Mouse (Mus musculus) heart, postnatal 0 days (tissue): Measurements from ENCODE around the gene 1700088E04Rik.

Source experiments
- CTCF ChIP-seq: IDR thresholded peaks from 2 replicates; pipeline ENCODE4 v1.5.1; 2016; ENCODE audit warnings: antibody characterized with exemption, control low read depth, low read depth
- EP300 ChIP-seq: IDR thresholded peaks from 2 replicates; pipeline ENCODE4 v1.6.1; 2016; ENCODE audit warnings: antibody characterized with exemption, low read depth

DNA sequence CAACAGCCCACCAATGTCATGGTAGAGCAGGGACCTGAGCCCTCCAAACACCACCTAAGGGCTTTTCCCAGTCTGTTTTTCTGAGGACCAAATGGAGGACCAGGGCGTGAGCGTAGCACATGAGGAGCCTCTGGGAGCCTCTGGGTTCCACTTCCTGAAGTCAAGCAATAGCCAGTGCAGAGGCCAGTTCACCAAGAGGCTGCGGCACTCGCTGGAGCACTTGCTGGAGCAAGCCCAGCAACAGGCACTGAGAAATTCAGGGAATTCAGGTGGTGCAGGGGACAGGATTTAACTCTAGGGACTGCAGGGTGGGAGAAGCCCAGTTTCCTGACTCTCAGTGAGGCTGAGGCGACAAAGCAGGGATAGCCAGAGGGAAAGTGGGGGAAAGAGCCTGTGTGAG, 42.8 kb downstream of the 1700088E04Rik start:
- TF ChIP-seq EP300 (no peak), CTCF (no peak)
